Mouse (Mus musculus) cortical plate, adult 2 months (tissue): ENCODE results near the gene Itgb1. TPM values are rescaled to one million over a fixed set of nuclear protein-coding genes. Genes with fewer than 3 reads are reported as not detected.
A peak's percentile ranks its signal among the peaks of the same experiment; 100 is the strongest.

Experiments
- H3K27ac ChIP-seq: fragments of 200-500 bp; 2 replicates; pipeline ENCODE4 v1.5.1; 2012; ENCODE audit warnings: low read length, control low read depth, inconsistent platforms; ENCODE audit not compliant: insufficient read depth
- H3K4me1 ChIP-seq: fragments of 200-500 bp; 2 replicates; pipeline ENCODE4 v1.6.1; 2011; ENCODE audit warnings: low read length; ENCODE audit not compliant: control insufficient read depth, insufficient read depth
- H3K4me3 ChIP-seq: fragments of 200-500 bp; 2 replicates; pipeline ENCODE4 v1.5.1; 2011; ENCODE audit warnings: mild to moderate bottlenecking, low read length, control low read depth; ENCODE audit not compliant: insufficient read depth
- CTCF ChIP-seq: fragments of 200-500 bp; IDR thresholded peaks from 2 replicates; pipeline ENCODE4 v1.5.1; 2011; ENCODE audit warnings: mild to moderate bottlenecking, control low read depth, low read length; ENCODE audit not compliant: insufficient read depth; ENCODE audit errors: extremely low read depth
- POLR2A ChIP-seq: fragments of 200-500 bp; IDR thresholded peaks from 2 replicates; pipeline ENCODE4 v1.6.1; 2011; ENCODE audit warnings: mild to moderate bottlenecking, low read length, control low read depth; ENCODE audit not compliant: insufficient read depth; ENCODE audit errors: extremely low read depth
- polyA plus RNA-seq: library from polyadenylated mRNA; depleted of rRNA; stranded (reverse); fragments of >200 nt; gene quantifications from 2 replicates; pipeline ENCODE4 v1.2.3, GENCODE M21; 2012

Gene Itgb1
- polyA plus RNA-seq, 1 experiment = 40.8 TPM

DNA sequence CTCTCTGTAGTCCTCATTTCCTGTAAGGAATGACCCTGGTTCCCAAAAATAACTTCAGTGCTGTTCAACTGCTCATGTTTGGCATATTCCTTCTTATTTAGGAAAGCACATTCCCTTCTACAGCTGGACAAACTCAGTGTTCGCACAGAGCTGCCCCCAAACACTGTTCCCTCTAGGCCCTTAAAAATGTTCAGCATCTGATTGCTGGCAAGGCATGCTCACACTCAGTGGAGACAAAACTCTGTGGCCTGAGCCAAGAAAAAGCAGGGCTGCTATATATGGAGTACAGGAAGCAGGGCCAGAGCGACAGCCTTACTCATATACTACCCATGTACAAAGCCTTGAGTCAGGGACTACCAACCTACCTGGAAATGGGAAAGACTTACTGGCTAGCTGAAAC lies 5.5 kb upstream of the Itgb1 start:
- no peak for TF ChIP-seq CTCF
- TF ChIP-seq POLR2A = no peak
- H3K27ac ChIP-seq = peak overlapping the region; percentile 82; the same call in 1 of the 2 replicates
- no peaks in the 10 kb centered on the region for H3K4me1 ChIP-seq

DNA sequence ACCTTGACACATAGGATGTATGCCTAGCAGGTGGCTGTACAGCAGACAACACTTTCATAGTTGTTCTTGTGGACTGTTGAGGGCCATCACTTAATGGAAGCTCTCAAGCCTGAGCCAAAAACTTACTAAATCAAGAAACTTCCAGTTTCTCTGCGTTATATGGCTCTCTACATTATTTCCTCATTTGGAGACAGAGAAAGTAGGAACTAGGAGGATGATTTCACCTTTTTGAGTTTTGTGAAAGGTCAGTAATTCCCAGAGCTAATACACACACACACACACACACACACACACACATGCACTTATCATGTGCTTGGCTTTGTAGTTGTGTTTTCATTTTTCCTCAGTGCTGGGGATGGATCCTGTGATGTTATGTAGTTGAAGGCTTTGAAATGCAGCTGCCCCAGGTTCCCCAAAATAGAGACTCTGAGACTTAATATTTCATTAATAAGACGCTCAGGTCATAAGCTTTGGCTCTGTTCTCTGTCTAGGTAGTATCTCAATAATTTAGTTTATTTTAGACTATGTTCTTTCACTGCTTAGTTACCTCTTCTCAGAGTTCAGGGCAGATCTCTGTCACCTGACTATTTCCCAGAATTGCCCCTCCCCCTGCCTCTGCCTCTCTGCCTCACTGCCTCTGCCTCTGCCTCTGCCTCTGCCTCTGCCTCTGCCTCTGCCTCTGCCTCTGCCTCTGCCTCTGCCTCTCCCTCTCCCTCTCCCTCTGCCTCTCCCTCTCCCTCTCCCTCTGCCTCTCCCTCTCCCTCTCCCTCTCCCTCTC lies 4.7 kb upstream of the Itgb1 start:
- no peak overlapping the region for H3K4me3 ChIP-seq
- no peaks in the 10 kb centered on the region for H3K4me1 ChIP-seq
- TF ChIP-seq CTCF (no peak), POLR2A (no peak)
- H3K27ac ChIP-seq = no peak overlapping the region

More for the DNA sequence above, 5.5 kb upstream of the Itgb1 start:
- no peak overlapping the region for H3K4me3 ChIP-seq

DNA sequence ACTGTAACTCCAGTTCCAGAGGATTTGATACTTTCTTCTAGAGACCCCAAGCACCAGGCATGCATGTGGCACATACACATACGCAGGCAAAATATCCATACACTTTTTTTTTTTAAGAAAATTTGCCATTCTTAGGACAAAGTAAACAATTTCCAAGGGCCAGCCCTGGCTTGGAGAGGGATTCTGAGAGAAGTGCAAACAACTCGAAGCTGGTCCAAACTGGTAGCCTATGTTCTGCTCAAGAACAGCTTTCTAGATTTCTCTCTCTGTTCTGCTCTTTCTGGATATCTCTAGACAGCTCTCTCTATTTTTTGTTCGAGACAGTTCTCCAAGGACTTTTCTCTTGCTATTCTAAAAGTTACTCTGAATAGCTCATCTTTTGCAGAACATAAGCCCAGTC lies 3.5 kb upstream of the Itgb1 start:
- H3K4me3 ChIP-seq = no peak overlapping the region
- H3K4me1 ChIP-seq = no peaks in the 10 kb centered on the region
- TF ChIP-seq CTCF (no peak), POLR2A (no peak)
- no peak overlapping the region for H3K27ac ChIP-seq

DNA sequence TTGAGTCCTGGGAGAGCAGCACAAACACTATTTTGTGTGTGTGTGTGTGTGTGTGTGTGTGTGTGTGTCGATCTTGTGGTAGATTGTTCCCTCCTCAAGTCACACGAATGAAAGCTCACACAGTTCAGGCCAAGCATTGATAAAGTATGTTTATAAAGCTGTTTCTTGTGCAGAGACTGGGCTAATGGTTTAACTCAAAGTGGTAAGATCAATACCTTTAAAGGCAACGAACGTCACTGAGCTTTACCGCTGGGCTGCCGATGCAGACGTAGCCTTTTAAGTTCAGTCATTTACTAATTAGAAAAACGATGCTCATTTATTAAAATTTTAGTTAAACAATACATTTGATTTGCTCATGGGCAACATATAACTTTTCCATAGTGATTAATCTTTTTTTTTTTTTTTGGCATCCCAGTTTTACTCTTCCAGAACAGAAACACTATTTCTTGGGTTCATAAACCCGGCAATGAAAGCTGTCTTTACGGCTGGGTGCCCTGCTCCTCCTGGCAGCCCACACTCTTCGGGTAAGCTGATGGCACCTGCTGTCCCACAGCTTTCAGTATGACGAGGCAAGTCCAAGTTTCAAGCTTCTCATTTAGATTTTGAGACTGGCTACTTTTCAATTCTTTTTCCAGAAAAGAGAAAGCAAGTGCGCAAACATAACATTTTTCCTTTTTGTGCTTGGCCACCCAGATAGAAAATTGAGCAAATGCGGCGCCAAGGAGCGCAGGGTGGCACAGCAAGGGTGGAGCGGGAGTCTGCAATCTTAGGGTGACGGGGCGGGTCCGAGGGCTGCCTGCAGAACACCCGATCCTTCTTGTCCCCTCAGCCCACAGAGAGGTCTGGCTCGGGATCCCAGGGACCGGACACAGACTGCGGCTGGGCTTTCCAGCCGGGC lies 596 bp upstream of the Itgb1 start:
- H3K27ac ChIP-seq = peak overlapping the region; percentile 98
- H3K4me1 ChIP-seq = peaks cover 2% of the 10 kb centered on the region; the same call in 1 of the 2 replicates
- H3K4me3 ChIP-seq = peak overlapping the region; percentile 77
- TF ChIP-seq CTCF (no peak), POLR2A (no peak)

DNA sequence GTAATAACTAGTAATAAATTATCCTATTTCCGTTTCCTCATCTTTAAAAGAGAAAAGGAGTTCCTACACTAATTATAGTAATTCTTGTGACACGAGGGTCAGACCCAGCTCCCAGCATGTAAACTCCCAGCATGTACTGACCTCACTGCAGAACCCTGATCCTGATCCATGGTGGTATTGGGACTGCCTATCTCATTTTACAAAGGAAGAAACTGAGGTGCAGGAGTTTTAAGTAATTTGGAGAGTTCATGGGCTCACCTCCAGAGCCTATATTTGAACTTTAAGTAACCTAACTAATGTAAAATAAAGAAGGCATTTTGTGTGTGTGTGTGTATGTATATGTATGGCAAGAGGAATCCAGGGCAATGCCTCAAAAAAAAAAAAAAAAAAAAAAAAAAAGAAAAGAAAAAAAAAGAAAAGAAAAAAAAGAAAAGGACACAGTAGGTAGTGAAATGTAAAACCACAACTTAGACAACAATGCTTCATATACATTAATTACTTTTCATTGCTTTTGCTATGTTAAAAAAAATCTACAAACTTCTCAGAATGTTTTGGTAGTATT lies 1.1 kb downstream of the Itgb1 start:
- TF ChIP-seq CTCF = no peak
- TF ChIP-seq POLR2A = no peak
- Histone ChIP-seq H3K4me1 (peaks cover 2% of the 10 kb centered on the region; the same call in 1 of the 2 replicates), H3K27ac (no peak overlapping the region), H3K4me3 (peak overlapping the region; percentile 77)

DNA sequence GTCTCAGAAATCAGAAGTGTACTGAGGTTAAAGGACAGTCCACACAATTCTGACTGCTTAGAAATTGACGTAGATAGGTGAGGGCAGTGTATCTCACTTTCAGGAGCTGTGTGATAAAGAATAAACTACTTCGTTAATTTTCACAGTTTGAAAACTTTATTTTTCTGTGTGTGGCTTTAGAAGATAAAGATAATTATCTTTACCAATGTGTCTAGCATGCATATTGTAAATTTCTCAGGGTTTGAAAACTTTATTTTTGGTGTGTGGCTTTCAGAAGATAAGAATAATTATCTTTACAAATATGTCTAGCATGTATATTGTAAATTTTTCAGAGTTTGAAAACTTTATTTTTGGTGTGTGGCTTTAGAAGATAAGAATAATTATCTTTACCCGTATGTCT lies 3.2 kb downstream of the Itgb1 start:
- Histone ChIP-seq H3K4me1 (peaks cover 2% of the 10 kb centered on the region; the same call in 1 of the 2 replicates), H3K27ac (no peak overlapping the region), H3K4me3 (no peak overlapping the region)
- TF ChIP-seq POLR2A (no peak), CTCF (no peak)

DNA sequence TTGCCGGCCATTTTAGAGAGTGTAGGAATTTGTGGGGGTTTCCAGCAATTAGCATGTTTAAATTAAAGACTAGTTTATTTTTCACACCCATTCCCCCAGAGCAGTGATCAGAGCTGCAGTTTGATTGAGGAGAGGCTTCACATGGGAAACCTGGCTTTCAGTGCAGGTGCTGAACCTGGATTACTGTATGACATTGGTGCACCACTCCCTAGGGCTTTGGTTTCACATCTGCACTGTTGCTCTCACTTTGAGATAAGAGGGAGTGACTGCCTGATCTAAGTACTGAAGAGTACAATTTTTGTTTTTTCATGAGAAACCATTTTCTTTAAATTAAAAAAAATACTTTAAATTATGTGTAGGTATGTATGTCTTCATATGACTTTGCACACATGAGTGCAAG lies 4.6 kb downstream of the Itgb1 start:
- Histone ChIP-seq H3K27ac (no peak overlapping the region), H3K4me3 (no peak overlapping the region), H3K4me1 (peaks cover 2% of the 10 kb centered on the region; the same call in 1 of the 2 replicates)
- TF ChIP-seq CTCF (no peak), POLR2A (no peak)

DNA sequence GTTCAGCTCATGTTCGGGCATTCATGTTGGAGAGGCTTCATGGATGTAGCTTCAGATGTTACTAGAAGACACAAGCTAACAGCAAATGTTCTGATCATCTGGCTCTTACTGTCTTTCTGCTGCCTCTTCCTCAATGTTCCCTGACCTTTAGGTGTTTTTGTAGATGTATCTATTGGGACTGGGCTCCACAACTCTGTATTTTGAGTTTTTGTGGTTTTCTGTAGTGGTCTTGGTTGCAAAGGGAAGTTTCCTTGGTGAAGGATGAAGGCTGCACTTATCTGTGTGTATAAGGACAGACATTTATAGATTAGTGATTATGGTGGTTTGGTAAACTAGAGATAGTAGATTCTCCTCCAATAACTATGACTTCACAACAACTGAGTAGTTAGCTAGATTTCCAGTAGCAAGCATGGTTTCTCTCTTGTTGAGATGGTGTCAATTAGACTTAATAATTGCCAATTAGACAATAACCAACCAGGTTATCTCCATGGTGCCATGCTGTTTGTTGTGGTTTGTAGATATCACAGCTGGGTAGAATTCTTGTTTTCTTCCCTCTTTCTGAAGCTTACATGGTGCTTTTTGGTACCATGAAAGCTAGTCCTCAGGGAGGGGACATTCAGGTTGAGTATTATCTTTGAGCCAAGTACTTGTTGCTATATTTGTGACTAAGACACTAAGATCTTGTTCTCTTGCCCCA lies 11.4 kb downstream of the Itgb1 start:
- no peak for TF ChIP-seq CTCF
- no peak for TF ChIP-seq POLR2A
- Histone ChIP-seq H3K27ac (no peak overlapping the region), H3K4me3 (no peak overlapping the region), H3K4me1 (no peaks in the 10 kb centered on the region)

DNA sequence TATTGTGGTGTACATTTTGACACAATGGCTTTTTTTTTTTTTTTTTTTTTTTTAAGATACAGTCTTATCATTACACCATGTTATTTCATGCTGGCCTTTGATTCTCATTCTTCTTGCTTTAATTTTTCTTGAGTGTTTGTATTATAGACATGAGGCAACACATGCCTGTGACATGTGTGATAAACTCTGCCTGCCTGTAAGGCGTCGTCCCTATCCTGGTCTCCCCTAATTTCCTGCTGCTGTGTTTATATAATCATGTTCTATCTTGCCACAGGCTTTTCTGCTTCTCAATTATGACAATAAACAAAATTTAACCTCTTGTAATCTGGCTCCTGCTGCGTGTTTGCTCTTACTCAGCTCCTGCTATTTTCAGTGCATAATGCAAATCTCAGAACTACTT lies 12.5 kb downstream of the Itgb1 start:
- no peak for TF ChIP-seq POLR2A
- TF ChIP-seq CTCF = no peak
- Histone ChIP-seq H3K4me3 (no peak overlapping the region), H3K27ac (no peak overlapping the region), H3K4me1 (no peaks in the 10 kb centered on the region; the same call in 1 of the 2 replicates)
